Mouse (Mus musculus) yolk sac, embryonic 10.5 days (tissue): Measurements from ENCODE around the gene Nudt5.
"Not testable (repeated sequence)": the region's sequence is repeated elsewhere in the genome, so short reads cannot be mapped to it uniquely, and the experiment has no call there.

Experiments
- DNase-seq: peaks from one replicate; pipeline ENCODE4 v3.0.0-alpha.2; 2017; ENCODE audit warnings: low spot score

Gene Nudt5

GRCm38 (mm10) chr2:5844873-5845631, at the start of gene Nudt5, which contains the start of gene Cdc123:
TSS of gene Nudt5 (plus strand) at chr2:5845019.
TSS of gene Cdc123 (minus strand) at chr2:5845164.
- peak; percentile 90 for DNase-seq

- no peak for DNase-seq
Measured at GRCm38 (mm10) chr2:5797816-5798672, 46.8 kb upstream of the Nudt5 start.

- no peak for DNase-seq
Measured at GRCm38 (mm10) chr2:5801182-5801640, 43.6 kb upstream of the Nudt5 start.

DNA sequence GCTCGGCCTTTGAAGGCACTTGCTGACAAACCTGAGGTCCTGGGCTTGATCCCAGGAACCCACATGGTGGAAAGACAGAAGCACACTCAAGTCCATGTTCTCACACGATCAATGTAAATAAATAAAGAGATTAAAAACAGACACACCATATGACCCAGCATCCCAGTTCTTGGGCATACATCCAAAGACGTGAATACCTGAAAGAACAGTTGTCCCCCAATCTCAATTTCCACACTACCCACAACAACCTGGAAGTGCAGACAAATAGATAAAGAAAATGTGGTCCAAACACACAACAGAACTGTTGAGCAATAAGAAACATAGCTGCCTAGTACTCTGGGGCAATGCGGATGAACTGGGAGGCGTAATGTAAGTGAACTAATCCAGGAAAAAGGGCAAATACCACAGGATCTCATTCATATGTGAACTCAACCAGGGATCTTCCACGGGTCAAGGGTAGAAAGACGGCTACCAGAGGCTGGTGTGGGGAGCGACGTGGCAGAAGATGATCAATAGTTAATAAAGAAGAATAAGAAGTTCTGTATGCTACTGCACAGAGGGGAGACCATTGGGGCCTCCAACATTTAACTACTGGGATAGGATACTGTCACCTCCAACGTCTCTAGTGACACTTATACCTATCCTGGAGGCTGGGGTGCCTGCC, 42.8 kb upstream of the Nudt5 start:
- no peak for DNase-seq

DNA sequence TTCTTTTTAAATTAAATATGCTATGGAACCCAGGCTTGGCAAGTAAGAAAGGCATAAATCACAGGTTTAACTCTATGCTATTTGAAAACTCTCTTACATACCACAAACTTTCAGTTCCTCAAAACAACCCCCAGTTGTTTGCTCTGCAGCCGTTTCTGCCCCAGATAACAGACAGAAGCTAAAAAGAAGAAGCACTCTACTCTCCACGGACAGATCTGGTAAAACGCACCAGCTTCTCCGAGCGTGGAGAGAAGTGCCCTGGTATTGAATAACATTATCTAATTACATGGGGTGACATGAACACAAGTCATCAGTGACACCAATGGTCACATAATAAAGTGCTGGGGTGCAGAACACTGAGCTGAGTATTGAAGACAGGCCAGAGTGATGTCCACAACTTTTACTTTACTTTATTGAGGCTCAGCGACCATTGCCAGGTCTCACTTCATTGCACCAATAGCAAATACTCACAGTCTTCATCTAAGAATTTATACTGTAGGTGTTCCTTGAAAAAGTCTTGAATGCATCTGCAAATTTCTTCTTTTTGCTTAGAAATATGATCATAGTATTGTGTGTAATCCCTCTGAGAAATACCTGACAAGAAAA, 40.3 kb upstream of the Nudt5 start:
- no peak for DNase-seq

GRCm38 (mm10) chr2:5805228-5805627, 39.6 kb upstream of the Nudt5 start:
- DNase-seq: no peak

GRCm38 (mm10) chr2:5806201-5806600, 38.6 kb upstream of the Nudt5 start:
- DNase-seq: not testable (repeated sequence)

DNA sequence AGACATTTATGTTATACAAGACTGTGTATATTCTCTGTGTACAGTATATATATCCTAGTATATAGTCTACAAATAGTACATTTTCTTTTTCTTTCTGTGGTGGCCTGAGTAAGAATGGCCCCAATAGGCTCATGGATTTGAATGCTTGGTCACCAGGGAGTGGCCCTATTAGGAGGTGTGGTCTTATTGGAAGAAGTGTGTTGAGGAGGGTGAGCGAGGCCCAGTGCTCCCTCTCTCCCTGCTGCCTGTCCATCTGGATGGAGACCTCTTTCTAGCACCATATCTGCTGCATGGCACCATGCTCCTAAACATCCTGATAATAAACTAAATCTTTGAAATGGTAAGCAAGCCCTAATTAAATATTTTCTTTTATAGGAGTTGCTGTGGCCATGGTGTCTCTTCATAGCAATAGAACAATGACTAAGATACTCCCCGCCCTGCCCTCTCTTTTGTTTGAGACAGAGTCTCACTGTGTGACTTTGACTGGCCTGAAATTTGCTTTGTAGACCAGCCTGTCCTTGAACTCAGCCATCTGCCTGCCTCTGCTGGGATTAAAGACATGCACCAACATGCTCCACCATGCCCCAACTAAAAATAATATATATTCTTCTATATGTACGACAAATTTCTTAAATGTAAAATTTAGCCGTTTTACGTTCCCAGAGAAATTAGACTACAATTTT, 34.6 kb upstream of the Nudt5 start:
- DNase-seq: no peak

DNA sequence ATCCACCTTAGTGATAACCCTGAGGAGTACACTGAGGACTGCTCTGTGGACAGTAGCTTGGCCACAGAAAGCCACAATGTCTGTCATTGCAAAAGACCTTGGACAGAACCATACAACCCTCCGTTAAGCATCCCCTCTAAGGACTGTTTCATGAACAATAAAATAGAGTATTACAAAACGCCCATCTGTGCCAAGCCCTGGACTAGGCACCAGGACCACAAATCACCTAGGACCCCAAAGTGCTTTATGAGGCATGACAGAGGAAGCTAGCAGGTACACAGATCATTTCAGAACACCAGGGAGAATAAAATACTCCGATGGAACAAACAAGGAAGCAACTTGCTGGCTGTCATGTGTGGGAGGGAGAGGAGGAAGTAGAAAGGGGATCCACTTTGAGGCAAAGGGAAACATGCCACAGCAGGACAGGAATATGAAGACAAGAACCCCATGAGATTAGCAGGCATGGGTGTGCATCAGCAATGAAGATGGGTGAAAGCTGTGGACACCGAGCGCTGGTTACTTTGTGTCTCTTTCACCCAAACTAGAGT, 33.5 kb upstream of the Nudt5 start:
- no peak for DNase-seq

GRCm38 (mm10) chr2:5821264-5821663, 23.6 kb upstream of the Nudt5 start:
- no peak for DNase-seq

- DNase-seq: no peak
Measured at GRCm38 (mm10) chr2:5822449-5822848, 22.4 kb upstream of the Nudt5 start.

DNA sequence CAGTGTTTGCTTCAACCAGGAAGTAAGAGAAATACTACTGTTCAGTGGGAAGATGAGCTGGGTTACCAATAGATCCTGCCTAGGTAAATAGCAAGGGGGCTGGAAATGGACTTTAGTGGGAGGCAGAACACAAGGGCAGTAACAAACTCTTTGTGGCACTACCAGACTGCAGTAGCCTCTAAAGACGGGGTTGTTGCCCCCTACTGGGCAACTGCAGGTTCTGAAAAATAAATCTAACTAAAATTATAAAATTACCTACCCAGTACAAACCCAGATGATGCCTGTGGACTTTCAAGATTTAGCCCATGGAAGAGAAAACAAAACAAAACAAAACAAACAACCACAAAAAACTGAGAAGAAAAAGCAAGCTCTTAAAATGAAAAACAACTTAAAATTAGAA, 20.6 kb upstream of the Nudt5 start:
- no peak for DNase-seq

DNA sequence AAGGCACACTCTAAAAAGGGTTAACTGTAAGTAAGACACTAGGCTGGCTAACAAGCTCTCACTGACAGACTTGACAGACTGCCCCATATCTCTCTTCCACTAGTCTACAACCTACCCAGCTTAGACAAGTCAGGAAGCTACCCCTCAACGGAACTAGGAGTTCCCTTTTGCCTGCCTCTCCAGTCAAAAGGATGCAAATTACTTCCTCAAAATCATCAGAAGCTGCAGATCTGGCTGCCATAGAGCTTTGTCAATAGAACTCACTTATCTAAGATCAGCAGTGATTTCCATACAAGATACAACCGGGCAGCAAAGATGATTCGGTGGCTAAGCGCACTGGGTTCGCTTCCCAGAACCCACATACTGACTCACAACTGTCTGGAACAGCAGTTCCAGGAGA, 20.1 kb upstream of the Nudt5 start:
- no peak for DNase-seq

- DNase-seq: no peak
Measured at GRCm38 (mm10) chr2:5825265-5825913, 19.4 kb upstream of the Nudt5 start.

- no peak for DNase-seq
Measured at GRCm38 (mm10) chr2:5840815-5841214, 4.0 kb upstream of the Nudt5 start.

- no peak for DNase-seq
Measured at GRCm38 (mm10) chr2:5844181-5844872, 492 bp upstream of the Nudt5 start.

DNA sequence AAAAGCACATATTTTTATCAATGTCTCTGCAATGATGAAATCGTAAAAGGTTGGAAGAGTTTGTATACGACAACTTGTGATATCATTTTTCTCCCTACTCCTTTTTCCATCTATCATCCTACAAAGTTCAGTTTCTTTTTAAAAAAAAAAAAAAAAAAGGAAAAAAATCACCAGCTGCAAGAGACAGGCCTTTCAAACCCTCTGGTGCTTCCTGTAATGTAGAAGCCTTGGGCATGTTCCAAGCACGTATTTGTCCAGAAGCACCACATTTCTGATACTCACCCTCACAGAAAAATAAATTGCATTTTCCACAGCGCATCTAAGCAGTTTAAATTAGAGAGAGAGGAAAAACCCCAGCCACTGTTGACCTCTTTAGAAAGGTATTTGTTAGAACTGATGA, 1.0 kb downstream of the Nudt5 start:
- DNase-seq: no peak

DNA sequence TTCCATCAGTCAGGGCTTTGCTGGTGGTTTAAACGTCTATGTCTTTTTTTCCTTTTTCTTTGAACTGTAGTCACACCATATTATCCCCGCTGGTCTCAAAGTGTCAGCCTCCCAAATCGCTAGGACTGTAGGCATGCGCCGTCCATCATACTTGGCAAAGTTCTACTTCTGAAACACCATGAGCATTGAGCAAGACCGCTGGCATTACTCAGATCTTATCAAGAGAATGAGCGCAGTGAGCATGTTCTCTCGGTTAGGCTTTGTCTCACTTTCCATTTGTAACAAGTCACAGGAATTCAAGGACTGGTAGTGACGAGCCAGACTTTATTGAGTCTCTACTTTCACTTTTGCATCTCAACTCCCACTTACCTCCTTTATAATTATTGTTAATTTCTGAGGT, 6.3 kb downstream of the Nudt5 start:
- DNase-seq: no peak

DNA sequence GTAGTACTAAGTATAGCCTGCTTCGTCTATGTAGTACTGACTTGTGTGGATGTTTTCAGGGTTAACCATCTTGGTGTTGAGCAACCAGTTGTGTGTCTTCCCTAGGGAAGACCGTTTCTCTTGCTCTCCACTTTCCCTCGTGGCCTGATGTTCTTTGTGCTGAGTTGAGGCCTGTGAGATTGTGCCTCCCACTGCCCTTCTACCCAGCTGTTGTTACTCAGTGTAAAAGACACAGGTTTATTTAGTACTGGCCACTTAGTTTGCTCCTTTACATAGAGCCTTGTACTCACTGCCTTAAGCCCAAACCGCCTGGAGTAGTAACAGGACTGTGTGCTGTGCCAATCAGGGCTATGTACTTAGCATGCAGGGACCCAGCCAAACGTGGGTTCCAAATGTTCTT, 7.0 kb downstream of the Nudt5 start:
- DNase-seq: no peak

GRCm38 (mm10) chr2:5862834-5863233, 18.0 kb downstream of the Nudt5 start, which contains the start of gene Gm13199:
TSS of gene Gm13199 (minus strand) at chr2:5862934.
- no peak for DNase-seq
